Mouse (Mus musculus) E14TG2a.4 (cell line): ENCODE measurements around the gene Actr1a.

Experiments
- H3K27me3 ChIP-seq: 2 replicates; pipeline ENCODE4 v1.6.1; 2014; ENCODE audit warnings: low read length, control low read depth; ENCODE audit not compliant: insufficient read depth
- H3K36me3 ChIP-seq: 2 replicates; pipeline ENCODE4 v1.6.1; 2014; ENCODE audit warnings: low read length, control low read depth; ENCODE audit not compliant: insufficient read depth
- H3K4me1 ChIP-seq: replicated peaks from 2 replicates; pipeline ENCODE4 v1.6.1; 2014; ENCODE audit warnings: low read depth, low read length, control low read depth
- H3K4me3 ChIP-seq: replicated peaks from 2 replicates; pipeline ENCODE4 v1.5.1; 2014; ENCODE audit warnings: mild to moderate bottlenecking, low read length
- H3K9me3 ChIP-seq: 2 replicates; pipeline ENCODE4 v1.6.1; 2014; ENCODE audit warnings: low read length, control low read depth
- CTCF ChIP-seq: conservative IDR thresholded peaks from 2 replicates; pipeline ENCODE4 v1.5.1; 2014; ENCODE audit warnings: low read length
- NANOG ChIP-seq: IDR thresholded peaks from 2 replicates; pipeline ENCODE4 v1.6.1; 2014; ENCODE audit warnings: borderline replicate concordance, low read length, mixed read lengths
- POU5F1 ChIP-seq: IDR thresholded peaks from 2 replicates; pipeline ENCODE4 v1.6.1; 2014; ENCODE audit warnings: low read length, borderline replicate concordance

Actr1a gene

DNA sequence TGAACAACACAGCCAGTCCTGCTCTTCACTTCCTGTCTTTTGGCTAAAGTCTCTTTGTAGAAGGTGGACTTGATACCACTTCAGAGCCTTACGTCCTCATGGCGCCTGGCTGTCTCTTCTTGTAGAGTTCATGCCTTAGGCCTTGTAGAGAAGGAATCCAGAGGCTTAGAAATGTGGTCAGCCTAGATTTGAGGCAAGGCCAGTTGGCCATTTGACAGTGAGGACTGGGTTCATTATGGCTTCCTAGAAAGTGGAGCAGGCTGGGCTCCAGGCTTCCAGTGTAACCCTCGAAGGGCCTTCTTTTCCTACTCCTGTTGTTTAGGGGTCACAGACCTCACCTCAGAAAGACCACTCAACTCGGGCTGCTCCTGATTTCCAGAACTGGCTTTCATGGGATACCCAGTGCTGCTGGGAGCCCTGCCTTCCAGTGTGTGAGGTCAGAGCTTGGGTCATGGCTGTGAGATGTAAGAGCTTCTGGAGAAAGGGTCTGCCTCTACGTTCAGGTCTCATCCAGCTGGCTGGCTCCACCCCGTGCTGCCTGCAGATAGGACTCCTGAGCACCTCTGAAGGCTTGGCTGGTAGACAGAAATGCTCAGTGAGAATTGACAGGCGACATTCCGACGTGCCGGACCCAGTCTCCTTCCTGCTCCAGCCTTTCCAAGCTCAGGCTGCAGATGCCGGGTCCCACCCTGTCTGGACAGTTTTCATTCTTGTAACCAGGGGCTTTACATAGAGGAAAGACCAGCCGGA lies 16.7 kb upstream of the Actr1a start:
- Histone ChIP-seq H3K4me1 (peaks cover 15% of the 10 kb centered on the region), H3K9me3 (no peaks in the 10 kb centered on the region), H3K36me3 (peaks cover 7% of the 10 kb centered on the region; the same call in 1 of the 2 replicates), H3K27me3 (no peaks in the 10 kb centered on the region), H3K4me3 (no peak overlapping the region)
- TF ChIP-seq NANOG = no peak
- no peak for TF ChIP-seq POU5F1
- no peak for TF ChIP-seq CTCF

- no peak for TF ChIP-seq CTCF
- no peaks in the 10 kb centered on the region for H3K9me3 ChIP-seq
- peaks cover 27% of the 10 kb centered on the region for H3K36me3 ChIP-seq
- no peak overlapping the region for H3K4me3 ChIP-seq
- H3K27me3 ChIP-seq = no peaks in the 10 kb centered on the region
- 0 out of 2 replicates have a peak, but pooled peaks cover 7% of the 10 kb centered on the region for H3K4me1 ChIP-seq
These were observed 14.0 kb upstream of the Actr1a start for GRCm38 (mm10) chr19:46409506-46409905.

DNA sequence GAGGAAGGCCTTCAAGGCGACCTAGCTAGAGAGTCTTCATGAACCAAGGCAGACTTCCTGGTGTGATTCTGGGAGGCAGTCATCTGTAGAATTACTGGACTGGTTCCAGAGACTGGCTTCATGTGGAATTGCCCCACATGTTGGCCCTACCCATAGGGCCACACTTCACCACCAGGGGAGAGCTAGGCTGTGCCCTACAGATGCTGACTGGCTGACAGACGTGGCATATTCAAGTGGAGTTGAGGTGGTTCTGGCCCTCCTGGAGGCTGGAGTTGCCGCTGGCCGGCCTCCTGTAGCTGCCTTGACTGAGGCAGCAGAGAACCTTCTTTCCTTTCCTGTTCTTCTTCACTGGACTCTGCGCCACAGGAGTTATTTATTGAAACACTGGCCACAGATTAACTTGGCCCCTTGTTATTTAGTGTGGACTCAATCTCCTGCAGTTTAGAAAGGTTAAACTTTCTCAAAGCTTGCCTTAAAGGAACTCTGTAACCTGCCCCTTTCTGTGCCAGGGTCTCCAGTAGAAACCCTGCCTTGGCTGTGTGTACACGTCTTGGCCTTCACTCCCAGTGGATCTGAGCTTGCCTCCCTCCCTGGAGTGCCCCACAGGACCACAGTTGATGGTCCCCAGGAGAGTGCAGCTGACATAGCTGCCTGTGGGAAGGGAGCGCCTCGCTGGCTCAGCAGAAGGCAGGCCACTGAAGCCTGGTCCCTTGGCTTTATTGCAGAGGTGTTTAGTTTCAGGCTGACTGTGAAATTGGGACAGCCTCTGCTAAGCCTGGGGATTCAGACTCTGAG lies 11.2 kb upstream of the Actr1a start:
- TF ChIP-seq POU5F1 = no peak
- no peak for TF ChIP-seq NANOG
- TF ChIP-seq CTCF = no peak; the same call in 1 of the 2 replicates
- Histone ChIP-seq H3K9me3 (no peaks in the 10 kb centered on the region), H3K36me3 (peaks cover 40% of the 10 kb centered on the region), H3K27me3 (no peaks in the 10 kb centered on the region), H3K4me3 (no peak overlapping the region), H3K4me1 (0 out of 2 replicates have a peak, but pooled peaks cover 7% of the 10 kb centered on the region)

DNA sequence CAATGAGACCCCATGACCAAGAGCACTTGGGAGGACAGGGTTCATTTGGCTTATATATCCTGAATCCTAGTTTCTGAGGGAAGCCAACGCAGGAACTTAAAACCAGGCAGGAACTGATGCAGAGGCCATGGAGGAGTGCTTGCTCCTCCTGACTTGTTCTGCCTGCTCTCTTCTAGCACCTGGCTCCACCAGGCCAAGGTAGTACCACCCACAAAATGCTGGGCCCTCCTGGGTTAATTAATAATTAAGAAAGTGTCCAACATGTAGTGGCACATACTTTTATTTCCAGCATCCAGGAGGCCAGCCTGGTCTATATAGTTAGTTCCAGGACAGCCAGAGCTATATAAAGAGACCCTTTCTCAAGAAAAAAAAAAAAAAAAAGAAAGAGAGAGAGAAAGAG lies 8.5 kb upstream of the Actr1a start:
- H3K36me3 ChIP-seq = peaks cover 51% of the 10 kb centered on the region
- TF ChIP-seq CTCF = no peak
- no peak for TF ChIP-seq NANOG
- H3K4me3 ChIP-seq = no peak overlapping the region
- 0 out of 2 replicates have a peak, but pooled peaks cover under 1% of the 10 kb centered on the region for H3K4me1 ChIP-seq
- no peaks in the 10 kb centered on the region for H3K9me3 ChIP-seq
- peaks cover 5% of the 10 kb centered on the region for H3K27me3 ChIP-seq

DNA sequence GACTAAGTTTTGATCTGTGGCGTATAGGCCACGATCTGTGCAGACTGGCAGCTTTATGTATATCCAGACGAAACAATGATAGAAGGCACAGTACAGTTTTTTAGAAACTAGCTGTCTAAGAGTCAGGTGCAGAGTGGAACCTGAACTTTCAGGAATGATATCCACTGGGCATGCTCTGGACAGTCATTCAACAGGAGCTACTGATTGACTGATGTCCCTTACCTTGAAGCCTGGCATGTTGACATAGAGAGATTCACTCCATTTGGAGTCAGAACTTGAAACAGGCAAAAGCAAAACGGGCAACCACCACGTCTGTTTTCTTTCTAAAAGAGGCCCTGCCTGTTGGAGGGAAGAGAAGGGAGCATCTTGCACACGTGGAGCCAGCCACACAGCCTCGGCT lies 5.0 kb upstream of the Actr1a start:
- Histone ChIP-seq H3K36me3 (peaks cover 35% of the 10 kb centered on the region), H3K27me3 (peaks cover 20% of the 10 kb centered on the region), H3K4me1 (peaks cover 22% of the 10 kb centered on the region), H3K9me3 (no peaks in the 10 kb centered on the region), H3K4me3 (no peak overlapping the region)
- TF ChIP-seq CTCF (no peak), POU5F1 (no peak), NANOG (no peak)

GRCm38 (mm10) chr19:46399886-46400285 lies 4.3 kb upstream of the Actr1a start:
- Histone ChIP-seq H3K9me3 (no peaks in the 10 kb centered on the region), H3K36me3 (peaks cover 28% of the 10 kb centered on the region), H3K4me1 (peaks cover 22% of the 10 kb centered on the region), H3K27me3 (peaks cover 20% of the 10 kb centered on the region), H3K4me3 (no peak overlapping the region)
- TF ChIP-seq POU5F1 (no peak), NANOG (no peak), CTCF (no peak)

DNA sequence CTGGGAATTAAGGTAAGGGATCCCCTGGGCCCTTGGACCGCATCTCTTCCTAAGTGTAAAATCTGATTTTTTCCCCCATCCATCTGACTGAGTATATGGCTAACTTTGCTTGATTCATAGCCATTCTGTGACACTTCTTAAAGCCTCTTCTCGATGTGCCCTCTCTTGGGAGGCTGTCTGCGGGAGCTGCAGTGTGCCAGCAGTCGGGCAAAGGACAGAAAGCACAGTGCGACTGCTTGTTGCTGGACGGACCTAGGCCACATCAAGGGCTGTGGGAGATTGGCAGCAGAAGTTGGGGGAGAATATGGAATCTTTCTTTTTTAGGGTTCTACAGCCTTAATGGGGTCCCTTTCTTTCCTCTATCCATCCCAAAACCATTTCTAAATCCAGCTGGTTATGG lies 3.8 kb upstream of the Actr1a start:
- Histone ChIP-seq H3K4me3 (no peak overlapping the region), H3K36me3 (peaks cover 28% of the 10 kb centered on the region), H3K4me1 (peaks cover 27% of the 10 kb centered on the region), H3K9me3 (no peaks in the 10 kb centered on the region), H3K27me3 (peaks cover 20% of the 10 kb centered on the region)
- TF ChIP-seq NANOG (no peak), POU5F1 (no peak), CTCF (no peak)

DNA sequence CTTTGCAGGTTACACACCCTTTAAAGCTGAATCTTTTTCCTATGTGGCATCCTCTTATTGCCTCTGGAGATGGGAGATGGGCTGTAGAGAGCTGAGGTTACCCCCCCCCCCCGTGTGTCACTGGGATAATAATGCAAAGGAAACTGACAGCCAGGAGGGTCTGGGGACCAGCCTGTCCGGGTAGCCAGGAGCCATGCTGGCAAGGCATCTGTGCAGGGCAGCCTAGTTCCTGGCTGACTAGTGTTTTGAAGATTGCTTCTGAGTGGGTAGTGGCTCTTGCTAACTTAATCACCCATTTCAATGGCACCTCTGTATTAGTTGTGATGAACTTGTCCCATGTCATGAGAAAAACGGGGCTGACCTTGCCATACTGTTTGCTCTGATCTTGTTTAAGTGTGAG lies 2.9 kb upstream of the Actr1a start:
- Histone ChIP-seq H3K4me1 (peaks cover 36% of the 10 kb centered on the region), H3K27me3 (peaks cover 20% of the 10 kb centered on the region), H3K4me3 (no peak overlapping the region), H3K36me3 (peaks cover 20% of the 10 kb centered on the region), H3K9me3 (no peaks in the 10 kb centered on the region)
- TF ChIP-seq NANOG = no peak
